Mouse (Mus musculus): ENCODE measurements around the gene Galnt17. TPM values are rescaled to one million over a fixed set of nuclear protein-coding genes. Genes with fewer than 3 reads are reported as not detected.

Galnt17 gene
- polyA plus RNA-seq, 1 experiment from 2014 or later, result 10.9 TPM

DNA sequence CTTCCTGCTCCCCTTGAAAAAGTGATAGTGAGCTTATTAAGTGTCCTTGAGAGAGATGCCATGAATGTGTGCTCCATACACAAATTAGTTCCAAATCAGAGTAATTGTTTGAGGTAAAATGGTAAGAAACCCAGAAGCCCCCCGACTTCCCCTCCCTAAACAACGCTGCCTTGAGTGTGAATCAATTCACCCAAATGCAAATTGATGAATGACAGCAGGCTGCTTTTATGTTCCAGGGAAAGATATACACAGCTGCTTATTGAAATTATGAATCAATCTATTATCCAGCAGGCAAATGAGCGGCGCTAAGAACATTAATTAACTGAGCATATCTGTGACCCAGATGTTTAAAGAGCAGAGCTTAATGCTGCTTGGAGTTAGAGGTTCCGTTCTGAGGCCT lies 428.0 kb downstream of the Galnt17 start:
- Histone ChIP-seq H3K9me3 (ENCODE audit: control insufficient read depth, low read length) (no peaks in the 10 kb centered on the region), H3K4me1 (replicated peaks; ENCODE audit: control insufficient read depth, insufficient read depth, low read length) (no peaks in the 10 kb centered on the region), H3K36me3 (ENCODE audit: control insufficient read depth, insufficient read depth) (no peaks in the 10 kb centered on the region), H3K4me3 (replicated peaks; ENCODE audit: low read length) (no peak overlapping the region), H3K27me3 (replicated peaks; ENCODE audit: control insufficient read depth, insufficient read depth, low read length) (no peaks in the 10 kb centered on the region), H3K4me2 (ENCODE audit: low read length) (no peak overlapping the region), H3K27ac (ENCODE audit: low read length) (no peak overlapping the region), H3K9ac (replicated peaks; ENCODE audit: low read depth, low read length) (no peak overlapping the region)
- 0 out of 2 replicates have a peak, but pooled peaks have one; percentile 20 for ATAC-seq
- WGBS, result 62% methylated on average over 5 of the region's 5 CpGs

DNA sequence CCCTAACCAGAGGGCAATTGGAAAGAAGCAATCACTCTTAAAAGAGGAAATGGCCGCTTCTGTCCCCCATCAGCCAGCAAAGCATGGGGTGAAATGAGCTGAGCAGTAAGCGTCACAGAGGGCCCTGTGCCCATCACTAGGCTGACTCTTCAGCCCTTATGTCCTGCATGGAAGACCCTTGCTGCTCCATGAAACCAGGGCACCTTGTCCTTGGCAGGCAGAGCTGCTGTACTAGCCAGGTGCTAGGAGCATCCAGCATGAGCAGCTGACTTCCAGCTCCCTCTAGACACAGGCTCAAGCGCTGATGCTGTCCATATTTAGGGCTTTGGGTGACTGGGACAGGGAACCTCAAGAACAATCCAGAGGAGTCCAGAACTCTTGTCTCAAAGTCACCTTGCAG lies 432.9 kb downstream of the Galnt17 start:
- Histone ChIP-seq H3K9me3 (ENCODE audit: control insufficient read depth, low read length) (no peaks in the 10 kb centered on the region), H3K4me3 (replicated peaks; ENCODE audit: low read length) (no peak overlapping the region), H3K27ac (ENCODE audit: low read length) (no peak overlapping the region), H3K4me1 (replicated peaks; ENCODE audit: control insufficient read depth, insufficient read depth, low read length) (no peaks in the 10 kb centered on the region), H3K36me3 (ENCODE audit: control insufficient read depth, insufficient read depth) (no peaks in the 10 kb centered on the region), H3K4me2 (ENCODE audit: low read length) (no peak overlapping the region), H3K9ac (replicated peaks; ENCODE audit: low read depth, low read length) (no peak overlapping the region), H3K27me3 (replicated peaks; ENCODE audit: control insufficient read depth, insufficient read depth, low read length) (no peaks in the 10 kb centered on the region)
- ATAC-seq, result no peak
- WGBS, result 95% methylated on average over 3 of the region's 3 CpGs

DNA sequence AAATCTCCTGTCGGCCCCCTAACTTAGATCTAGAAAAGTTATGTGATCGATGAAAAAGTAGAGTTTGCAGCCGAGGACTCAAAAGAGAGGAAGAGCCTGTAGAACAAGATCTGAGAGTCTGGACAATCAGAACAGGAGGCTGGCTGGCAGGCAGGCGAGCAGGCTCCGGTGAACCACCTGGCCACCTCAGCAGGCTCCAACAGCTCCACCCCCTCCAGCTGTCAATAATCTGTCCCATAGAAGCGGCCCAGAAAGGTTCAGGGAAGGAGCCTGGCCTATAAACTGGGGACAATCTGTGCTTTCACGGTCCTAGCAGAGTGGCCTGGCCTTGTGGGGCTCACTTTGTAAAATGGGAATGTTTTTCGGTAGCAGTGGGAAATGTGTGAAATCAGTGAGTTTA lies 437.2 kb downstream of the Galnt17 start:
- Histone ChIP-seq H3K4me1 (replicated peaks; ENCODE audit: control insufficient read depth, insufficient read depth, low read length) (no peaks in the 10 kb centered on the region), H3K4me2 (ENCODE audit: low read length) (no peak overlapping the region), H3K9ac (replicated peaks; ENCODE audit: low read depth, low read length) (no peak overlapping the region), H3K27me3 (replicated peaks; ENCODE audit: control insufficient read depth, insufficient read depth, low read length) (no peaks in the 10 kb centered on the region), H3K4me3 (replicated peaks; ENCODE audit: low read length) (no peak overlapping the region), H3K9me3 (ENCODE audit: control insufficient read depth, low read length) (no peaks in the 10 kb centered on the region), H3K27ac (ENCODE audit: low read length) (no peak overlapping the region), H3K36me3 (ENCODE audit: control insufficient read depth, insufficient read depth) (no peaks in the 10 kb centered on the region)
- WGBS, result 59% methylated on average over 8 of the region's 8 CpGs
- ATAC-seq, result no peak

DNA sequence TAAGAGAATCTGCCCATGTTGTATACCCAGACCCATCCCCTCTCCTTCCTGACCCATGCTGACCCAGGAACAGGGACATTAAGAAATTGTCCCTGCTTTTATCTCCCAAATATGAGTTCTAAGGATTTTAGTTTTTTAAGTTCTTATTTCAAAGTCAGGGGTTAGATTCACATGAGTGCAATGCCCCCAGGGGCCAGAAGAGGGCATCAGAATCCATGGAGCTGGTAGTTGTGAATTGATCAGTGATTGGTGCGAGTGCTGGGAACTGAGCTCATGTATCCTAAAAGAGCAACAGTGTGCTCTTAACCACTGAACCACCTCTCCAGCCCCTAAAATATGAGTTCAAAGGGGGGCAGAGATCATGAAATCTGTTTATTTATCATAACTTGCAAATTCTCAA lies 438.4 kb downstream of the Galnt17 start:
- Histone ChIP-seq H3K9ac (replicated peaks; ENCODE audit: low read depth, low read length) (no peak overlapping the region), H3K4me3 (replicated peaks; ENCODE audit: low read length) (no peak overlapping the region), H3K4me2 (ENCODE audit: low read length) (no peak overlapping the region), H3K27ac (ENCODE audit: low read length) (no peak overlapping the region), H3K27me3 (replicated peaks; ENCODE audit: control insufficient read depth, insufficient read depth, low read length) (no peaks in the 10 kb centered on the region), H3K36me3 (ENCODE audit: control insufficient read depth, insufficient read depth) (no peaks in the 10 kb centered on the region), H3K4me1 (replicated peaks; ENCODE audit: control insufficient read depth, insufficient read depth, low read length) (no peaks in the 10 kb centered on the region), H3K9me3 (ENCODE audit: control insufficient read depth, low read length) (no peaks in the 10 kb centered on the region)
- WGBS, result 92% methylated on average over 1 of the region's 1 CpGs
- no peak for ATAC-seq

DNA sequence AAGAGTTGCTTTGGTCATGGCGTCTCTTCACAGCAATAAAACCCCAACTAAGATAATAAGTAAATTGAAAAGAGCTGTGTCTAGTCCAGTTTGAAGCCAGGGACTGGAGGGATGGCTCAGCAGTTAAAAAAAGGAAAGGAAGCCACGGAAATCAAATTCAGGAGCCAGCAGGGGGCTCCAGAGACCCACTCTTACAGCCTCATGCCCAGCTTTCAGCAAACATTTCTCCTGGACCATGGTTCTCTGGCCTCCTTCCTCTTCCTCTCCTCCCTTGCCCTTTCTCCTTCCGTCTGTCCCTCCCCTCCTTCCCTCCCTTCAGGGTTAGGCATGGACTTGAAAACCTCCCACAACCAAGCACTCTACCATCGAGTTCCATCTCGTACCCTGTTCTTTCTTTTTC lies 446.0 kb downstream of the Galnt17 start:
- no peaks in the 10 kb centered on the region for H3K4me1 ChIP-seq (replicated peaks; ENCODE audit: control insufficient read depth, insufficient read depth, low read length)

DNA sequence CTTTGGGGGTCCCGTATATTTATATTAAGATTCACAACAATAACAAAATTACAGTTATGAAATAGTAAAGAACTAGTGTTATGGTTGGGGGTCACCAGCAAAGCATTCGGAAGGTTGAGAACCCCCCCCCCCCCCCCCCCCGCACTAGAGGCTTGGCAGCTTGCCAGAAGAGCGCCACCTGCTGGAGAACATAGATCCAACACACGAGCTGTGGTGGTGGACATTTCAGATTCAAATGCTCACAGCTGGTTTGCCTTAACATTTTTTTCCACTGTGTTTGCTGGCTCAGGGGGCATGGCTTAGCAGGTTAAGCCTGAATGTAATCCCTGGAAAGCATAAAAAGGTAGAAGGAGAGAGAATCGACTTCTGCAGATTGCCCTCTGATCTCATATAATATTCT lies 448.6 kb downstream of the Galnt17 start:
- Histone ChIP-seq H3K4me1 (replicated peaks; ENCODE audit: control insufficient read depth, insufficient read depth, low read length) (no peaks in the 10 kb centered on the region), H3K9ac (replicated peaks; ENCODE audit: low read depth, low read length) (no peak overlapping the region), H3K4me3 (replicated peaks; ENCODE audit: low read length) (no peak overlapping the region), H3K9me3 (ENCODE audit: control insufficient read depth, low read length) (no peaks in the 10 kb centered on the region), H3K36me3 (ENCODE audit: control insufficient read depth, insufficient read depth) (no peaks in the 10 kb centered on the region), H3K4me2 (ENCODE audit: low read length) (no peak overlapping the region), H3K27me3 (replicated peaks; ENCODE audit: control insufficient read depth, insufficient read depth, low read length) (no peaks in the 10 kb centered on the region), H3K27ac (ENCODE audit: low read length) (no peak overlapping the region)
- WGBS, result 48% methylated on average over 5 of the region's 6 CpGs
- no peak for ATAC-seq

More for the DNA sequence above, 446.0 kb downstream of the Galnt17 start:
- 64% methylated on average over 5 of the region's 5 CpGs for WGBS
- Histone ChIP-seq H3K27me3 (replicated peaks; ENCODE audit: control insufficient read depth, insufficient read depth, low read length) (no peaks in the 10 kb centered on the region), H3K4me2 (ENCODE audit: low read length) (no peak overlapping the region), H3K27ac (ENCODE audit: low read length) (no peak overlapping the region), H3K9me3 (ENCODE audit: control insufficient read depth, low read length) (no peaks in the 10 kb centered on the region), H3K4me3 (replicated peaks; ENCODE audit: low read length) (no peak overlapping the region), H3K36me3 (ENCODE audit: control insufficient read depth, insufficient read depth) (no peaks in the 10 kb centered on the region), H3K9ac (replicated peaks; ENCODE audit: low read depth, low read length) (no peak overlapping the region)
- ATAC-seq, result no peak

DNA sequence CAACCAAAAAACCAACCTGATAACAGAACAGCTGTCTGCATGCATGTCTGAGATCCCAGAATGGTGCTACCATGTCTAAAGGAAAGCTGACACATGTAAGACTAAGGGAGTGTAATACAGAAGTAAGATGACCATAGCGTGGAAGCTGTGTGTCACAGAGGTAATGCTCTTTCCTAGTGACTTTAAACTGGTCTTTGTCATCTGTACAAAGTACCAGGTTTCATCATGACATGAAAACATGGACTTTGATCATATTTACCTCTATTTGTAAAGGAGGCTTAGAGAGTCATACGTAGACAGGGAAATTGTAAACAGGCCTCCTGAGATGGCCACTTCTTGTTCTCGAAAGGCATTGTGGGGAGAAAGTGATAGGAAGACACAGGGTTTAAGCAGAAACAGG lies 449.6 kb downstream of the Galnt17 start:
- Histone ChIP-seq H3K27me3 (replicated peaks; ENCODE audit: control insufficient read depth, insufficient read depth, low read length) (no peaks in the 10 kb centered on the region), H3K9ac (replicated peaks; ENCODE audit: low read depth, low read length) (no peak overlapping the region), H3K4me3 (replicated peaks; ENCODE audit: low read length) (no peak overlapping the region), H3K4me2 (ENCODE audit: low read length) (no peak overlapping the region), H3K4me1 (replicated peaks; ENCODE audit: control insufficient read depth, insufficient read depth, low read length) (no peaks in the 10 kb centered on the region), H3K9me3 (ENCODE audit: control insufficient read depth, low read length) (no peaks in the 10 kb centered on the region), H3K27ac (ENCODE audit: low read length) (no peak overlapping the region), H3K36me3 (ENCODE audit: control insufficient read depth, insufficient read depth) (no peaks in the 10 kb centered on the region)
- no peak for ATAC-seq
- 84% methylated on average over 3 of the region's 3 CpGs for WGBS

DNA sequence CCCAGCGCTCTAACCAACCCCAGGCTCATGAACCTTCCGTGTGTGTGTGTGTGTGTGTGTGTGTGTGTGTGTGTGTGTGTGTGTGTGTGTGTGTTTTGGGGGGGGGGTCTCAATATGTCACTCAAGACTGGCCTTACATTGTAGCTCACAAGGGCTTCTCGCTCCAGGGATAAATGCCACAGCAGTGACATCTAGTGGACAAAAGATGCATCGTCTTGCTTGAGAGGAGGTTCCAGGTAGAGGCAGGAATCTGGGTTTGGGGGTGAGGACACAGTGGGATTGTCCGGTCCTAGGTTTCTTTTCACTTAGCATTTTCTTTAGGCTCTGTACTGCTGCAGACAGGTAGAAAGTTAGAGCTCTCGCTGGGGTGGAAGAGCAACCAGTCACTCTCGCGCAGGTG lies 450.1 kb downstream of the Galnt17 start:
- peak; percentile 38; the same call in 1 of the 2 replicates for ATAC-seq
- H3K4me2 ChIP-seq (ENCODE audit: low read length), result no peak overlapping the region
- no peak overlapping the region for H3K9ac ChIP-seq (replicated peaks; ENCODE audit: low read depth, low read length)
- 16% methylated on average over 8 of the region's 8 CpGs for WGBS
- H3K27ac ChIP-seq (ENCODE audit: low read length), result no peak overlapping the region
- no peaks in the 10 kb centered on the region for H3K4me1 ChIP-seq (replicated peaks; ENCODE audit: control insufficient read depth, insufficient read depth, low read length)
- no peaks in the 10 kb centered on the region for H3K36me3 ChIP-seq (ENCODE audit: control insufficient read depth, insufficient read depth)
- H3K4me3 ChIP-seq (replicated peaks; ENCODE audit: low read length), result no peak overlapping the region
- no peaks in the 10 kb centered on the region for H3K27me3 ChIP-seq (replicated peaks; ENCODE audit: control insufficient read depth, insufficient read depth, low read length)
- no peaks in the 10 kb centered on the region for H3K9me3 ChIP-seq (ENCODE audit: control insufficient read depth, low read length)

DNA sequence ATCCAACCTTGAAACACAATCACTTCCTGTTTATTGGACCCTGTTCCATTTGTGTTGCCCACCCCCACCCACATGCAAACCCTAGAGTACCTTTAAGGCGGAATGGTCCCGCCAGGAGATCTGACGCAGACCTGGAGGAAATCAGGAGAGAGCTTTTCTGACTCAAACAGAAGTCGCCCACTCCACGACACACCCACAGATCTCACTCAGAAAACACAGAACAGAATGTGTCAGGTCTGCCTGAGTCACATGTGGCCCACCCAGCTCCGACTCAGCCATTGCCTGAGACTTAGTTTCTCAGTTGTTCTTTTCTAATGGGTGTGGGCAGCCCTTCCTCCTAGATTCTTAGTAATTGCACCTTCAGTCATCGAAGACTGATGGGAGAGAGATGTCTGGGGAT lies 453.9 kb downstream of the Galnt17 start:
- no peak for ATAC-seq
- Histone ChIP-seq H3K36me3 (ENCODE audit: control insufficient read depth, insufficient read depth) (no peaks in the 10 kb centered on the region), H3K4me2 (ENCODE audit: low read length) (no peak overlapping the region), H3K4me3 (replicated peaks; ENCODE audit: low read length) (no peak overlapping the region), H3K27me3 (replicated peaks; ENCODE audit: control insufficient read depth, insufficient read depth, low read length) (no peaks in the 10 kb centered on the region), H3K9me3 (ENCODE audit: control insufficient read depth, low read length) (no peaks in the 10 kb centered on the region), H3K9ac (replicated peaks; ENCODE audit: low read depth, low read length) (no peak overlapping the region), H3K27ac (ENCODE audit: low read length) (no peak overlapping the region), H3K4me1 (replicated peaks; ENCODE audit: control insufficient read depth, insufficient read depth, low read length) (0 out of 2 replicates have a peak, but pooled peaks cover 2% of the 10 kb centered on the region)
- 84% methylated on average over 7 of the region's 7 CpGs for WGBS

DNA sequence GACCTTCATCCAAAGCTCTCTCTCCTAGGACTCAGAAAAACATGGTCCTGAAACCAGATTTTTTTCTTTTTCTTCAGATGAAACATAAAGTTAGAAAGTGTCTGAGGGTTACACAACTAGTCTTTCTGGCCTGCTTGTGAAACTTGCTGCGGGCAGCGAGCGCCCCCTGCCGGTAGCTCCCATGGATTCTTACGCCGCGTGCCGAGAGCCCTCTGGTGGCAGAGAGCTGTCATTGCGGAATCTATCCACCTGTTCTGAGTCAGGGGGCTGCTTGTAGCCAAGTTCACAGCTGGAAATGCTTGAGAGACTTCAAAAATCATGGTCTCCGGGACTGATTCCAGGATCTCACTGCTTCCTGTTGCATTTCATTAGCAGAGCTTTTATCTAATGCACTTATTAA lies 454.9 kb downstream of the Galnt17 start:
- WGBS, result 1% methylated on average over 10 of the region's 10 CpGs
- no peaks in the 10 kb centered on the region for H3K9me3 ChIP-seq (ENCODE audit: control insufficient read depth, low read length)
- no peaks in the 10 kb centered on the region for H3K36me3 ChIP-seq (ENCODE audit: control insufficient read depth, insufficient read depth)
- 0 out of 2 replicates have a peak, but pooled peaks cover 2% of the 10 kb centered on the region for H3K4me1 ChIP-seq (replicated peaks; ENCODE audit: control insufficient read depth, insufficient read depth, low read length)
- ATAC-seq, result peak; percentile 52; the same call in 1 of the 2 replicates
- H3K4me2 ChIP-seq (ENCODE audit: low read length), result no peak overlapping the region
- no peak overlapping the region for H3K4me3 ChIP-seq (replicated peaks; ENCODE audit: low read length)
- H3K9ac ChIP-seq (replicated peaks; ENCODE audit: low read depth, low read length), result no peak overlapping the region
- H3K27me3 ChIP-seq (replicated peaks; ENCODE audit: control insufficient read depth, insufficient read depth, low read length), result no peaks in the 10 kb centered on the region
- no peak overlapping the region for H3K27ac ChIP-seq (ENCODE audit: low read length)
